Mouse (Mus musculus) cerebellum, adult 8-10 months (tissue): Measurements from ENCODE around the gene Opa3.

Source experiments
- DNase-seq: peaks from one replicate; pipeline ENCODE4 v3.0.0; 2022

Opa3 gene

GRCm38 (mm10) chr7:19282791-19283405, 54.8 kb downstream of the Opa3 start:
- DNase-seq, result peak; percentile 67

DNA sequence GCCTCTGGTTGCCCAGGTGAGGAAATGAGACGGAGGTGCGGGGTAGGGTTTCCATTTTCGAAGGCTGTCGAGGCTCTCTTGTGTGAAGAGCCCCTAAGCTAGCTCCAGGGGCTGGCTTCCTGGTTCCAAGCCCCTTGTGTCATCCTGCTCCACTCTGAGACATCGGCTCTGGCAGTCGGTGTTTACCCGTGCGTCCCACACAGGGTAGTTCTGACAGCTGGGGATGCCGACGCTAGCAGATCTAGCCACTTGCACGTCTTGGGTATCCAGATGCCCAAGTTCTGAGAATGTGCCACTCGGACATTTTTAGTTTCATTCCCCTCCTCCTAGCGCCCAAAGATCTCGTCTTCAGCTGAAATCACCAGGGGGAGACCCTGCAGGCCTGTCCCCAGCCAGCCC, 55.3 kb downstream of the Opa3 start:
- DNase-seq, result no peak

- DNase-seq, result peak; percentile 71
Measured at GRCm38 (mm10) chr7:19284763-19285162, 56.6 kb downstream of the Opa3 start.

GRCm38 (mm10) chr7:19290969-19291596, 62.9 kb downstream of the Opa3 start:
- no peak for DNase-seq

DNA sequence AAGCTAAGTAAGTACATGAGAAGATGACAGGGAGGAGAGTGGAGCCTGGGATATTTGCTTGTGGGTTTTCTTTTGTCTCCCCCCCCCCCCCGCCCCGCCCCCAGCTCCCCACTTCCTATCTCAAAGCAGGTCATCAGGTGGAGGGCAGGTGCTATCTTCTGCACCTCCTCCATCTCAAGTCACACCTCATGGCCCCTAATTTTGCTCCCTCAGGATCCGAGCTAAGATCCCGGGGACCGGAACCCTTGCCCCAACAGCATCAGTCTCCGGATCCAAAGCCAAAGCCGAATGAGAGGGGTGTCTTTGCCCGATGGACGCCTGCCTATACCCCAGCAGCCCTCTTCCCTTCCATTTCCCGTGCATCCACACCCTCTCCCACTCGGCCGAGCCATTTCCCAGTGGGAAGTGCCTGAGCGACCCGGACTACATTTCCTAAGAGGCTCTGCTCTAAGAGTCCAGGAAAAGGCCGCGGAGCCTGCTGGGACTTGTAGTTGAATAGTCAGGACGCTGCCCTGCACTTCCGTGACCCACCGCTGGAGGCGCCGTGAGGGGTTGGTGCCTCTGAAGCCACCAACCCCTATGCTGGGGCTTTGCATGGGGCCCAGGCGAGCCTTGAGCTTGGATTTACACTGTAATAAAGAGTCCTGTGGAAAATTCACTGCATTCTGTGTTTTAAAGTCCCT, 67.5 kb downstream of the Opa3 start:
- DNase-seq, result peak; percentile 98

DNA sequence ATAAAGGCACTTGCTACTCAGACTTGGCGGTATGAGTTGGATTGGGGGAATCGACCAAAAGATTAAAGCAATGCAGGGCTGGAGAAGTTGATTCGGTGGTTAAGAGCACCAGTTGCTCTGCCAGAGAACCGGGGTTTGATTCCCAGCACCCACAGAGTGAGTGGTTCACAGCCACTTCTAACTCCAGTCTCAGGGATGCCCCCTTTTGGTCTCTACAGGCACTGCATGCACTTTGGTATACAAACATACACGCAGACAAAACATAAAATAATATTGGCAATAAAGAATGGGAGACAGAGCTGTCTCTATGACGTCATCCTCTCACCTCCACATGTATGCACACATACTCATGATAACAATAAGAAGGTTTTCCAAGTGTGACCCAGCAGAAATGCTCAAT, 68.9 kb downstream of the Opa3 start:
- DNase-seq, result no peak

- DNase-seq, result no peak
Measured at GRCm38 (mm10) chr7:19297794-19298193, 69.7 kb downstream of the Opa3 start.

DNA sequence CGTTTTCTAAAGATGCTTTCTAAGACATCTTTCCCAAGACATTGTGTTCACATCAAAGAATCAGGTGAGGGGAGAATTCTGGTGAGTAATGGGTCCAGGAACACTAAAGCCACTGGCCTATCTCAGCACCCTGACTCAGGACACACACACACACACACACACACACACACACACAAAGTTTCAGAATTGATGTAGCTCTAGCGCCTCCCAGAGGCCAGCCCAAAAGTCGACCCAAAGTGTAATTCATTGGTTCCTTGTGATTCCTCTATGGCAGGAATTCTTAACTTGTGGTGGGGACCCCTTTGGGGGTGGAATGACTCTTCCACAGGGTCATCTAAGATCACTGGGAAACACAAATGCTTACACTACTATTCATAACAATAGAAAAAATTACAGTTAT, 71.1 kb downstream of the Opa3 start:
- no peak for DNase-seq

DNA sequence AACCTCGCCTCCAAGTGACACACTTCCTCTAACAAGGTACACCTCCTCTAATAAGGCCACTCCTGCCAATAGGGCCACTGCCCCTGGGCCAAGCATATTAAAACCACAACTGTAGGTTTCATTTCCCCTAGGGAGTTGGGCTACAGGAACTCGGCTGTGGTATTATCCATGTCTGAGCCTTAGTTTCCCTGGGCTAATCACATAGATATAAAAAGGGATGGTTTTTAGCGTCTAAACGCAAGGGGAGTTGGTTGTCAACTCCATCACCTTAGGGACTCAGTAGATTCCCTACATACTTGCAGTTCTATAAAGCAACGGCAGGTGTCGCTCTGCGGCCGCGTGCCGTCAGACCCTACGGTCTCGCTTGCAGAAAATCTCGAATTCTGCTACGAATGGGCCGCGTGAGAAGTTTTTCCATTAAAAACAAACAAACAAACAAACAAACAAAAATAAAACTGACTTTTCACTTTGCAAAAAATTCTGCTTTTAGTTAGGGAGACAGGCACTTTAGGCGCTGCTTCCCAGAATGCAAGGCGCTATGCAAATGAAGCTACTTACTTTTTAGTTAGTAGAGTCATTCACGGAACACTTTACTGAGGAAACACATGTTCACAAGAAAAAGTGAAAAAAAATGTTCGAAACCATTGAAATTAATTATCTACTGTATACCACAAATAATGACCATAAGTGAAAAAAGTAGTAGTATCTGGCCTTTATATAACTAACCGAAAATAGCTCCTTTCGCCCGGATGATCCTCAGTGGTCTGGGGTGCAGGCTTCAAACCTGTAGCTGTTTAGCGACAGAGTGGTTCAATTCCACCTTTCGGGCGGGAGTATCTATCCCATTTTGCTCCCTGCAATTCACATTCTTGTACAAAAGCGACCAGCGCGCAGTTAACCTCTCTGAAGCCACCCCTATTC, 72.6 kb downstream of the Opa3 start:
- peak; percentile 86 for DNase-seq

GRCm38 (mm10) chr7:19301461-19302263, 73.5 kb downstream of the Opa3 start:
- DNase-seq, result no peak

- DNase-seq, result no peak
Measured at GRCm38 (mm10) chr7:19302264-19303045, 74.3 kb downstream of the Opa3 start.

GRCm38 (mm10) chr7:19303046-19303305, 74.8 kb downstream of the Opa3 start:
- no peak for DNase-seq

DNA sequence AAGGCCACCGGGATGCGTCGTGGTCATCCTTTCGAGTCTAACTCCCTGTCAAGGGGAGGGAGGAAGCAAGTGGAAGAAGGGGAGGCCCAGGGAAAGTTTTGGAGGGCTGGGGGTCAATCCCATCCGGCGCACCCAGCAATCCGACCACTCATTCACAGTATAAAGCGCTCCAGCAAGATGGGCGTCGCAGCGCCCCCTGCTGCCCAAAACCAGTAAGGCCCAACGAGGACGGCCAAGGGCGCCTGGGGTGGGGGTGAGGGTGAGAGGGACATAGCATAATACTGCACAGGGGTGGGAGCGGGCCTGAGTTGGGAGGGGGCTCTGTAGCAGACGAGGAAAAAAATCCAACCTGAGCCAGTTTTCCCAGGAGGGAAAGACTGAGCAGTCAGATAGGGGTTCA, 75.6 kb downstream of the Opa3 start:
- DNase-seq, result peak; percentile 85

DNA sequence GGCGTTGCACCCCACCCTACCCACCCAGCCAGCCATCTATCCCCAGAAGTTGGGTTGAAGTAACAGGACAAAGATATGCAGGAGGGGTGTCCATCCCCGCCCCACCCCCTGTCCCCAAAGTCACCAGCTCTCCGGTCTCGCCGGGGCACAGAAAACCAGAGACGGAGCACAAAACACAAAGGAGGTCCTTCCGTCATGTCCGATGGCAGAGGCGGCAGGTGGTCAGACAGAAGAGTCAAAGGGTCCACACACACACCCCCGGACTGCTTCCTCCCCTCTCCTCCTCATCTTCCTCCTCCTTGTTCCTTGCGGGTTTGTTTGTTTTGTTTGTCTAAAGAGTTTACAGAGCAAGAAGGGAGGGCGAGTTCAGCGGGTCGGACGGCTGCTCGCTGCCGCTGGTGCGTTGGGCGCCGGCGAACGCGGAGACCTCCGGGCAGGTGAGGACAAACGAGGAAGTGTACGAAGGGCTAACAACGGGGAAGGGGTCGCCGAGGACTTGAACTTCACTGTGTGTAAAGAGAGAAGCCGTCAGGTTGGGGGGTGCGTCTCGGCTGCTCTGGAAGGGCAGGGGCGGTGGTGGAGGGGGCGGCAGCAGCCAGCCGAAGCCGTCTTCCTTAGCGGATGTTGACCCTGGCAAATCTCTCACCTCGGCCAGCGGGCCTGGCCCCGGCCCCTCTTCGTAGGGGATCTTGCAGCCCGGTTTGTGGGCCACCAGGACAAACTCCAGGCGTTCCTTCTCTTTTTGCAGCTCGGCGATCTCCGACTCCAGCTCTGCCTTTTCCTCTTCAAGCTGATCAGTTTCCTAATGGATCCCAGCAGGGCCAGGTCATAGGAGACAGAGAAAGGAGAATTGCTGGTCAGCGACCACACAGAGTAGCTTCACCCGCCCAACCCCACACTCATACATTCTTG, 76.6 kb downstream of the Opa3 start:
- DNase-seq, result no peak

- no peak for DNase-seq
Measured at GRCm38 (mm10) chr7:19305413-19305735, 77.2 kb downstream of the Opa3 start.
